Mouse (Mus musculus) neural tube, embryonic 11.5 days (tissue): ENCODE results near the gene Schip1. TPM values are rescaled to one million over a fixed set of nuclear protein-coding genes. Genes with fewer than 3 reads are reported as not detected.

Experiments
- ATAC-seq: fragments of 200-750 bp; cut with Nextera tagmentation; 2 replicates; pipeline ENCODE4 v1.8.0; 2017; ENCODE audit warnings: moderate number of reproducible peaks, mild to moderate bottlenecking, moderate TSS enrichment, moderate library complexity; ENCODE audit not compliant: insufficient read depth, low FRiP score, low TSS enrichment
- DNase-seq: peaks from one replicate; pipeline ENCODE4 v3.0.0-alpha.2; 2015; ENCODE audit warnings: low spot score
- H3K27ac ChIP-seq: fragments of 300-500 bp; sonication (generic); 2 replicates; pipeline ENCODE4 v1.5.1; 2014; ENCODE audit warnings: low read depth, mild to moderate bottlenecking, low read length
- H3K27me3 ChIP-seq: fragments of 300-500 bp; sonication (generic); 2 replicates; pipeline ENCODE4 v1.6.1; 2014; ENCODE audit warnings: mild to moderate bottlenecking, low read length, mixed read lengths; ENCODE audit not compliant: control insufficient read depth, insufficient read depth
- H3K36me3 ChIP-seq: fragments of 300-500 bp; sonication (generic); 2 replicates; pipeline ENCODE4 v1.6.1; 2014; ENCODE audit warnings: mild to moderate bottlenecking, low read length, moderate library complexity, mixed read lengths; ENCODE audit not compliant: control insufficient read depth, insufficient read depth
- H3K4me1 ChIP-seq: fragments of 300-500 bp; sonication (generic); 2 replicates; pipeline ENCODE4 v1.6.1; 2014; ENCODE audit warnings: low read length, mixed read lengths; ENCODE audit not compliant: control insufficient read depth, insufficient read depth
- H3K4me2 ChIP-seq: fragments of 300-500 bp; sonication (generic); 2 replicates; pipeline ENCODE4 v1.6.1; 2014; ENCODE audit warnings: low read depth, mild to moderate bottlenecking, moderate library complexity
- H3K4me3 ChIP-seq: fragments of 300-500 bp; sonication (generic); 2 replicates; pipeline ENCODE4 v1.5.1; 2014; ENCODE audit warnings: low read depth, low read length
- H3K9ac ChIP-seq: fragments of 300-500 bp; sonication (generic); 2 replicates; pipeline ENCODE4 v1.6.1; 2014; ENCODE audit warnings: mild to moderate bottlenecking, low read length
- H3K9me3 ChIP-seq: fragments of 300-500 bp; sonication (generic); 2 replicates; pipeline ENCODE4 v1.6.1; 2016; ENCODE audit warnings: low read length; ENCODE audit not compliant: control insufficient read depth
- WGBS: fragments of 180-500 bp; shearing (Covaris S2); extraction: QIAGEN DNeasy Blood & Tissue Kit; methylation state at CpG from one replicate; pipeline ENCODE4 v1.1.7; 2014; 5-methylcytosine and 5-hydroxymethylcytosine counted together
- polyA plus RNA-seq: library from polyadenylated mRNA; unstranded; fragments of >200 nt; fragmentation: Nextera tagmentation; extraction: Ambion mirVana; gene quantifications from 2 replicates; pipeline ENCODE4 v1.2.1, GENCODE M21; 2014

The Schip1 gene
- polyA plus RNA-seq, 1 experiment from 2014 or later = 87.2 TPM

- no peak overlapping the region for H3K4me3 ChIP-seq
- no peak overlapping the region for H3K9ac ChIP-seq
- ATAC-seq = peak; percentile 58
- H3K4me2 ChIP-seq = no peak overlapping the region
- DNase-seq = peak; percentile 33
- 40% methylated on average over 10 of the region's 10 CpGs for WGBS
- H3K27ac ChIP-seq = peak overlapping the region; percentile 54
- H3K4me1 ChIP-seq = peaks cover 44% of the 10 kb centered on the region
- H3K27me3 ChIP-seq = no peaks in the 10 kb centered on the region
- H3K36me3 ChIP-seq = no peaks in the 10 kb centered on the region
- H3K9me3 ChIP-seq = no peaks in the 10 kb centered on the region
These were observed 523.1 kb downstream of the Schip1 start for GRCm38 (mm10) chr3:68587567-68588245.

- H3K9me3 ChIP-seq = no peaks in the 10 kb centered on the region
- no peaks in the 10 kb centered on the region for H3K27me3 ChIP-seq
- ATAC-seq = no peak
- no peak overlapping the region for H3K4me2 ChIP-seq
- 69% methylated on average over 9 of the region's 9 CpGs for WGBS
- no peak overlapping the region for H3K4me3 ChIP-seq
- H3K36me3 ChIP-seq = no peaks in the 10 kb centered on the region
- H3K9ac ChIP-seq = no peak overlapping the region
- H3K27ac ChIP-seq = no peak overlapping the region
- H3K4me1 ChIP-seq = peaks cover 30% of the 10 kb centered on the region
- no peak for DNase-seq
These were observed 524.7 kb downstream of the Schip1 start for GRCm38 (mm10) chr3:68589220-68589840.

GRCm38 (mm10) chr3:68590436-68590835 lies 525.8 kb downstream of the Schip1 start:
- DNase-seq (peak; percentile 34), ATAC-seq (no peak)
- Histone ChIP-seq H3K36me3 (no peaks in the 10 kb centered on the region), H3K4me2 (no peak overlapping the region), H3K27me3 (no peaks in the 10 kb centered on the region), H3K27ac (no peak overlapping the region), H3K4me3 (no peak overlapping the region), H3K4me1 (peaks cover 20% of the 10 kb centered on the region), H3K9ac (no peak overlapping the region), H3K9me3 (no peaks in the 10 kb centered on the region)
- WGBS = 52% methylated on average over 8 of the region's 8 CpGs

- ATAC-seq (no peak), DNase-seq (no peak)
- Histone ChIP-seq H3K36me3 (no peaks in the 10 kb centered on the region), H3K27ac (no peak overlapping the region), H3K9me3 (no peaks in the 10 kb centered on the region), H3K4me3 (no peak overlapping the region), H3K9ac (no peak overlapping the region), H3K27me3 (no peaks in the 10 kb centered on the region), H3K4me1 (peaks cover 7% of the 10 kb centered on the region; the same call in 1 of the 2 replicates), H3K4me2 (no peak overlapping the region)
- WGBS = 88% methylated on average over 10 of the region's 10 CpGs
These were observed 528.0 kb downstream of the Schip1 start for GRCm38 (mm10) chr3:68592575-68592974.

- no peak overlapping the region for H3K9ac ChIP-seq
- ATAC-seq (no peak), DNase-seq (no peak)
- WGBS = 73% methylated on average over 12 of the region's 12 CpGs
- H3K27me3 ChIP-seq = no peaks in the 10 kb centered on the region
- H3K4me3 ChIP-seq = no peak overlapping the region
- H3K36me3 ChIP-seq = no peaks in the 10 kb centered on the region
- no peaks in the 10 kb centered on the region for H3K9me3 ChIP-seq
- H3K4me2 ChIP-seq = no peak overlapping the region
- H3K27ac ChIP-seq = no peak overlapping the region
- peaks cover 5% of the 10 kb centered on the region; the same call in 1 of the 2 replicates for H3K4me1 ChIP-seq
These were observed 528.7 kb downstream of the Schip1 start for GRCm38 (mm10) chr3:68593073-68593867.

GRCm38 (mm10) chr3:68595316-68595925 lies 530.8 kb downstream of the Schip1 start:
- Histone ChIP-seq H3K9me3 (no peaks in the 10 kb centered on the region), H3K27ac (no peak overlapping the region), H3K4me1 (peaks cover 2% of the 10 kb centered on the region; the same call in 1 of the 2 replicates), H3K36me3 (no peaks in the 10 kb centered on the region), H3K27me3 (no peaks in the 10 kb centered on the region), H3K4me2 (no peak overlapping the region), H3K9ac (no peak overlapping the region), H3K4me3 (no peak overlapping the region)
- DNase-seq (no peak), ATAC-seq (no peak)
- WGBS = 84% methylated on average over 10 of the region's 10 CpGs

- WGBS = 93% methylated on average over 4 of the region's 4 CpGs
- Histone ChIP-seq H3K27ac (no peak overlapping the region), H3K9ac (no peak overlapping the region), H3K27me3 (no peaks in the 10 kb centered on the region), H3K36me3 (no peaks in the 10 kb centered on the region), H3K4me2 (no peak overlapping the region), H3K4me1 (0 out of 2 replicates have a peak, but pooled peaks cover 3% of the 10 kb centered on the region), H3K9me3 (no peaks in the 10 kb centered on the region), H3K4me3 (no peak overlapping the region)
- DNase-seq = no peak
- ATAC-seq = no peak
These were observed 532.3 kb downstream of the Schip1 start for GRCm38 (mm10) chr3:68596938-68597337.

GRCm38 (mm10) chr3:68602891-68603290 lies 538.3 kb downstream of the Schip1 start:
- Histone ChIP-seq H3K36me3 (no peaks in the 10 kb centered on the region), H3K4me2 (no peak overlapping the region), H3K9me3 (no peaks in the 10 kb centered on the region), H3K4me1 (0 out of 2 replicates have a peak, but pooled peaks cover 6% of the 10 kb centered on the region), H3K27me3 (no peaks in the 10 kb centered on the region), H3K9ac (no peak overlapping the region), H3K4me3 (no peak overlapping the region), H3K27ac (no peak overlapping the region)
- DNase-seq (no peak), ATAC-seq (no peak)
- 85% methylated on average over 9 of the region's 9 CpGs for WGBS
